Mouse (Mus musculus): ENCODE data around the gene Ski. TPM values are rescaled to one million over a fixed set of nuclear protein-coding genes. Genes with fewer than 3 reads are reported as not detected.

Ski gene
- polyA plus RNA-seq, 1 experiment from 2014 or later: 24.4 TPM

- Histone ChIP-seq H3K27ac (replicated peaks) (no peak overlapping the region), H3K4me3 (replicated peaks) (no peak overlapping the region), H3K9ac (no peak overlapping the region), H3K4me1 (peaks cover 48% of the 10 kb centered on the region), H3K4me2 (replicated peaks) (no peak overlapping the region), H3K36me3 (peaks cover 51% of the 10 kb centered on the region), H3K9me3 (replicated peaks) (no peaks in the 10 kb centered on the region), H3K27me3 (no peaks in the 10 kb centered on the region)
- 84% methylated on average over 8 of the region's 8 CpGs for WGBS
- ATAC-seq (ENCODE audit: insufficient number of reproducible peaks, low FRiP score, low TSS enrichment, low read depth): no peak
These were observed 63.9 kb downstream of the Ski start for GRCm38 (mm10) chr4:155158543-155158917.

DNA sequence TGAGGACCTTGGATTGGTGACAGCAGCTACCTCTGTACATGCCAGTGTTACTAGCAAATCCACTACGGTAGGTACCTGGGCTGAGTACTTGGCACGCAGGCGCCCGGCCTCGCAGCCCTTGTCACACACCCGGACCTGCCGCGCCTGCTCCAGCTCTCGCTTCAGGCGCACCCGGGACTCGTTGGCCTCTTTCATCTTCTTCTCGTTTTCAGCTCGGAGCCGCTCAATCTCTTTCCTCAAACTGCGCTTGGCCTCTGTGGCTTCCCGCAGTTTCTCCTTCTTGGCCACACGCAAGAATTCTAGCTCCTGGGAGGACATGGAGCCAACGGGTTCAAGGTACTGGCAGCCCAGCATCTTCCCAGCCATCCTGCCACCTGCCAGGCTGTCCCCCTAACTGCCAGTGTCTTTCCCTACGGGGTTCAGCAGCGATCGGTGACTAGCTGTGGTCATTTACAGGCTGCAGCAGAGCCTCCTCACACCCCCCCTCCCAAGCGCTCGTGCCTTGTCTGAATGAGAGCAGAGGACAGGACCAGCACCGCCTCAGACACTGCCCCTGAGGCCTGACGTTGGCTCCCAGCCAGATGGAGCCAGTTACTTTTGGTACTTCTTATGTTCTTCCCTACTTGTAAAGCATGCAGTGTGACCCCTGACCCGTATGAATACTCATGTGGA lies 64.4 kb downstream of the Ski start:
- no peak overlapping the region for H3K4me3 ChIP-seq (replicated peaks)
- no peak overlapping the region for H3K9ac ChIP-seq
- no peaks in the 10 kb centered on the region for H3K27me3 ChIP-seq
- no peak for ATAC-seq (ENCODE audit: insufficient number of reproducible peaks, low FRiP score, low TSS enrichment, low read depth)
- H3K27ac ChIP-seq (replicated peaks): no peak overlapping the region
- H3K4me1 ChIP-seq: peaks cover 43% of the 10 kb centered on the region
- peaks cover 51% of the 10 kb centered on the region for H3K36me3 ChIP-seq
- H3K9me3 ChIP-seq (replicated peaks): no peaks in the 10 kb centered on the region
- WGBS: 85% methylated on average over 27 of the region's 27 CpGs
- H3K4me2 ChIP-seq (replicated peaks): no peak overlapping the region

- Histone ChIP-seq H3K4me3 (replicated peaks) (no peak overlapping the region), H3K27me3 (no peaks in the 10 kb centered on the region), H3K4me1 (peaks cover 40% of the 10 kb centered on the region), H3K9me3 (replicated peaks) (no peaks in the 10 kb centered on the region), H3K4me2 (replicated peaks) (no peak overlapping the region), H3K36me3 (peaks cover 51% of the 10 kb centered on the region), H3K27ac (replicated peaks) (no peak overlapping the region; the same call in 1 of the 2 replicates), H3K9ac (no peak overlapping the region)
- no peak for ATAC-seq (ENCODE audit: insufficient number of reproducible peaks, low FRiP score, low TSS enrichment, low read depth)
- 94% methylated on average over 17 of the region's 17 CpGs for WGBS
These were observed 65.7 kb downstream of the Ski start for GRCm38 (mm10) chr4:155156734-155157133.

GRCm38 (mm10) chr4:155154986-155155385 lies 67.4 kb downstream of the Ski start:
- Histone ChIP-seq H3K4me1 (peaks cover 48% of the 10 kb centered on the region), H3K27me3 (no peaks in the 10 kb centered on the region), H3K27ac (replicated peaks) (0 out of 2 replicates have a peak overlapping the region, but pooled peaks have one; percentile 24), H3K4me2 (replicated peaks) (no peak overlapping the region), H3K36me3 (peaks cover 49% of the 10 kb centered on the region), H3K9me3 (replicated peaks) (no peaks in the 10 kb centered on the region), H3K9ac (no peak overlapping the region), H3K4me3 (replicated peaks) (no peak overlapping the region)
- 38% methylated on average over 11 of the region's 11 CpGs for WGBS
- ATAC-seq (ENCODE audit: insufficient number of reproducible peaks, low FRiP score, low TSS enrichment, low read depth): no peak

- H3K27me3 ChIP-seq: no peaks in the 10 kb centered on the region
- H3K4me1 ChIP-seq: peaks cover 59% of the 10 kb centered on the region
- WGBS: 73% methylated on average over 3 of the region's 3 CpGs
- H3K9me3 ChIP-seq (replicated peaks): no peaks in the 10 kb centered on the region
- H3K4me2 ChIP-seq (replicated peaks): no peak overlapping the region
- no peak overlapping the region for H3K9ac ChIP-seq
- ATAC-seq (ENCODE audit: insufficient number of reproducible peaks, low FRiP score, low TSS enrichment, low read depth): no peak
- no peak overlapping the region for H3K4me3 ChIP-seq (replicated peaks)
- no peak overlapping the region for H3K27ac ChIP-seq (replicated peaks)
- H3K36me3 ChIP-seq: peaks cover 34% of the 10 kb centered on the region
These were observed 68.9 kb downstream of the Ski start for GRCm38 (mm10) chr4:155153389-155154072.

DNA sequence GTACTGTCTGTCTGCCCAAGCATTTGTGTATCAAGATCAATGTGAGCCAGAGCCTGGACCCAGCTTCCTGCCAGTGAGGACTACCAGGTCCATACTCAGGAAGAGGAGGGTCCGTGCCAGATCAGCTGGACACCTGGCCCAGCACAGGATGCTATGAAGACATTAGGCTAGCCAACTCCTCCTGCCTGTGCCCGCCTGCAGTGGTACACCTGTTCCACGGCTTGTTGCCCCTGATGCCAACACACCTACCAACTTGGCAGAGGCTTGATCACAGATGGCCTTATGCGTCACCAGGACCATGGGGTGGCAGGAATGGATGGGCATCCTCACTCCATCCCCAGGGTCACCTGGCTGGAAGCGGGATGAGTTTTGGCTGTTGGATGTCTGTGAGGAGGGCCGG lies 69.9 kb downstream of the Ski start:
- Histone ChIP-seq H3K27me3 (no peaks in the 10 kb centered on the region), H3K9ac (no peak overlapping the region), H3K27ac (replicated peaks) (no peak overlapping the region), H3K9me3 (replicated peaks) (no peaks in the 10 kb centered on the region), H3K4me3 (replicated peaks) (no peak overlapping the region), H3K36me3 (peaks cover 24% of the 10 kb centered on the region), H3K4me2 (replicated peaks) (no peak overlapping the region), H3K4me1 (peaks cover 62% of the 10 kb centered on the region)
- WGBS: 94% methylated on average over 6 of the region's 6 CpGs
- ATAC-seq (ENCODE audit: insufficient number of reproducible peaks, low FRiP score, low TSS enrichment, low read depth): no peak

DNA sequence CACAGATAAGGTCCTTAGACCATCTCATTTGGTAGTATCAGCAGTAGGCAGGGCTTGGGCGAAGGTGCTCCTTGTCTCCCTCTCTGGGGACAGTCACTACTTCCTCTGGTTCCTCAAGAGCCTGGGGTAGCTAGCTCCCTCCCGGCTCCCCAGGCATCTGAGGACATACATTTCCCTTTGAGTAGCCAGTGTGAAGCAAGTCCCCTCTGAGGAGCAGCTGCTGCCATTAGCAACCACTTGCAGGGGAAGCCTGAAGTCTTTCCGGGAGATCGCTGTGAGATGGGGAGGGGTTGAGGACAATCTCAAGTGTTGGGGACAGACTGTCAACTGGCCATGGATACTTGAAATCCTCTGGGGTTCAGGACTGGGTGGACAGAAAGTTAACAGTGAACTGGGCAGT lies 70.5 kb downstream of the Ski start:
- no peak overlapping the region for H3K9ac ChIP-seq
- ATAC-seq (ENCODE audit: insufficient number of reproducible peaks, low FRiP score, low TSS enrichment, low read depth): no peak
- no peak overlapping the region for H3K4me3 ChIP-seq (replicated peaks)
- no peak overlapping the region for H3K4me2 ChIP-seq (replicated peaks)
- WGBS: 73% methylated on average over 4 of the region's 4 CpGs
- H3K27ac ChIP-seq (replicated peaks): peak overlapping the region; percentile 94; the same call in 1 of the 2 replicates
- no peaks in the 10 kb centered on the region for H3K27me3 ChIP-seq
- peaks cover 60% of the 10 kb centered on the region for H3K4me1 ChIP-seq
- no peaks in the 10 kb centered on the region for H3K9me3 ChIP-seq (replicated peaks)
- H3K36me3 ChIP-seq: peaks cover 17% of the 10 kb centered on the region

DNA sequence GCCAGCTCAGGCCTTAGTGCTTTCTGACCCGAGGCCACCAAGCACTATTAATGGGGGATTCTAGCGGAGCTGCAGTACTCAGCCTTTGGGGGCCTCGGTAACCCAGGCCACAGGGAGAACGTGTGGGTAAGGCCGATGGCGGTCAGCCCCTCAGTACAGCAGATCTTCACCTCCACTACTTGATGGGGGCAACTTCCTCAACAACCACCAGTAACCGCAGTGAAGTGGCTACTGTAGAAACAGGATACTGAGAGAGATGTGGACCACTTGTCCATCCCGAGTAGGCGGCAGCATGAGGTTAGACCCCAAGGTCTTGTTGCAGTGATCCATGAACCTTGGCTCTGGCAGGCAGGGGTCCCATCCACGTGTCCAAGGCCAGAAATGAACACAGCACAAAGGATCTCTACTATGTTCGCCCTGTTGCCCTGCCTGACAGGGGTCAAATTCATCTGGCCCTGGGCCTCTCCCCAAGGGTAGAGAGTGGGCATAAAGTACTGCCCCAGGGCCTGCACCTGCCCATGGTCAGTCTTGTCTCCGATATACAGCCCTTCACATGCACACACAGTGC lies 71.1 kb downstream of the Ski start:
- Histone ChIP-seq H3K9me3 (replicated peaks) (no peaks in the 10 kb centered on the region), H3K27me3 (no peaks in the 10 kb centered on the region), H3K4me2 (replicated peaks) (peak overlapping the region; percentile 91), H3K4me1 (peaks cover 62% of the 10 kb centered on the region), H3K36me3 (peaks cover 12% of the 10 kb centered on the region), H3K9ac (peak overlapping the region; percentile 35), H3K4me3 (replicated peaks) (peak overlapping the region; percentile 51), H3K27ac (replicated peaks) (peak overlapping the region; percentile 94)
- no peak for ATAC-seq (ENCODE audit: insufficient number of reproducible peaks, low FRiP score, low TSS enrichment, low read depth)
- WGBS: 45% methylated on average over 12 of the region's 12 CpGs

DNA sequence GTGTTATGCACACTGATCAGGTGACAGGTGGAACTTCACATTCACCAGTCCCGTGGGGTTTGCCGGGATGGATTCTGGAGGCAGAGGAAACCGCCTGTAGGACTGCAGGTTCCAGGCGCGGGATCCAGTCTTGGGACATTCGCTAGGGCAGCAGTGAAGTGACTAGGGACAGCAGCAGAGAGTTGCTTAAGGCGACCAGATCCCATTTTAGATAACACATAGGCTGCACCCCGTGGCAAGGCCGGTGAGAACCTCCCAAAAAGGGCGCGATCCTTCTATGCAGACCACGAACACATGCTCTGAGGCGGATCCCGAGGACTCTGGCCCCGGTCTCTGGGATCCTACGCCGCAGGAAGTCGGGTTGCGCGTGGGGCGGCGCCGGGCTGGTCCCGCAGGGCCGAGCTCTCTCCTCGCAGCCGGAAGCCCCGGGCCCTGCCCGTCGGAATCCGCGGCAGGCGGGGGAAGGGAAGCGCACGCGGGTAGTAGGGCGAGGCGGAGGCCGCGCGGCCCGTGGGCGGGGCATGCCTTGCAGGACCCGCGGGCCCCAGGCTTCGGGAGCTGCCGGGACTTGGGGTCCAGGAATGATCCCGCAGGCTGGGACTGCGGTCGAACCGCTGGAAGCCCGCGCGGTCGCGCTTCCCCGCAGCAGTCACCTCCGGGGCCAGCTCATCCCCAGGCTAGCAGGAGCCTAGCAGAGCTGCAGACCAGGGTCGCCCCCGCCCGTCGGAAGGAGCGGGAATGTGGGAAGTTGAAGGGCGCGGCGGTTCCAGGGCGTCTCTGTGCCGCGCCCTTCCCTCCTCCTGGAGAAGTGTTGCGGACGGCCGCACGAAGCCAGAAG lies 71.9 kb downstream of the Ski start:
- H3K9me3 ChIP-seq (replicated peaks): no peaks in the 10 kb centered on the region

DNA sequence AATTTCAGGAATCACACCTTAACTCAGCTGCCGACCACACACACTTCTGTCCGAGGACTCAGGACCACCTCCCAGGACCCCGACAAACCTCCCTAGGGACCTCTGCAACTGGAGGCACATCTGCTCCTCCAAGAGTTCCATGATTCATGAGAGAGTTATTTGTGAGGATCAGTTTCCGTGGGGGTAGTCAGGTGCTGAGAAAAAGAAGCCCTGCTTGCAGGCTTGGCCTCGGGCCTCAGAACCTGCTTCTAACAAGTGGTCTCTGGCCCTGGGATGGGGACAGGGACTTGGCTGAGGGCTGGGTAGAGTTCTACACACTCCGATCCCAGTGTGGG lies 72.5 kb downstream of the Ski start:
- Histone ChIP-seq H3K36me3 (peaks cover 3% of the 10 kb centered on the region; the same call in 1 of the 2 replicates), H3K9me3 (replicated peaks) (no peaks in the 10 kb centered on the region), H3K4me1 (peaks cover 66% of the 10 kb centered on the region), H3K4me3 (replicated peaks) (no peak overlapping the region), H3K9ac (peak overlapping the region; percentile 35), H3K4me2 (replicated peaks) (peak overlapping the region; percentile 91), H3K27me3 (no peaks in the 10 kb centered on the region), H3K27ac (replicated peaks) (peak overlapping the region; percentile 94)
- no peak for ATAC-seq (ENCODE audit: insufficient number of reproducible peaks, low FRiP score, low TSS enrichment, low read depth)
- WGBS: 49% methylated on average over 6 of the region's 6 CpGs

More for the DNA sequence above, 71.9 kb downstream of the Ski start:
- Histone ChIP-seq H3K4me3 (replicated peaks) (peak overlapping the region; percentile 51), H3K27ac (replicated peaks) (peak overlapping the region; percentile 94), H3K4me2 (replicated peaks) (peak overlapping the region; percentile 91), H3K27me3 (no peaks in the 10 kb centered on the region), H3K4me1 (peaks cover 66% of the 10 kb centered on the region), H3K9ac (peak overlapping the region; percentile 35), H3K36me3 (peaks cover 4% of the 10 kb centered on the region)
- ATAC-seq (ENCODE audit: insufficient number of reproducible peaks, low FRiP score, low TSS enrichment, low read depth): peak; percentile 87
- WGBS: 4% methylated on average over 64 of the region's 73 CpGs

Measured in embryonic facial prominence, embryonic 15.5 days (tissue).